8 mouse cellular contexts compared by ENCODE assay signal in genomic region chr10:117376580-117377189, GRCm38 (mm10). TPM values are rescaled to one million over a fixed set of nuclear protein-coding genes. Genes with fewer than 3 reads are reported as not detected.
DNase-seq lines count a peak whose midpoint lies in the region; ATAC-seq and TF ChIP-seq lines count a peak whose summit lies in the region.

No protein-coding gene starts in this region.

- no peaks in the 10 kb centered on the region for H3K9me3 ChIP-seq in embryonic facial prominence, embryonic 13.5 days
- H3K9me3 ChIP-seq in limb, embryonic 12.5 days = no peaks in the 10 kb centered on the region
- H3K9me3 ChIP-seq in midbrain, embryonic 14.5 days (ENCODE audit: control insufficient read depth, low read length) = no peaks in the 10 kb centered on the region

- under 1% methylated on average over 86 of the region's 86 CpGs for WGBS in embryonic facial prominence, embryonic 13.5 days
- under 1% methylated on average over 79 of the region's 86 CpGs for WGBS in heart, adult 2 months
- WGBS in kidney, adult 2 months = under 1% methylated on average over 86 of the region's 86 CpGs
- under 1% methylated on average over 86 of the region's 86 CpGs for WGBS in limb, embryonic 12.5 days
- under 1% methylated on average over 86 of the region's 86 CpGs for WGBS in midbrain, embryonic 14.5 days

- H3K4me1 ChIP-seq in embryonic facial prominence, embryonic 13.5 days = peaks cover 13% of the 10 kb centered on the region
- H3K4me1 ChIP-seq in heart, adult 2 months (ENCODE audit: control insufficient read depth, insufficient read depth, low read length) = peaks cover 2% of the 10 kb centered on the region; the same call in 1 of the 2 replicates
- H3K4me1 ChIP-seq in kidney, adult 2 months (ENCODE audit: control insufficient read depth, insufficient read depth, low read length) = peaks cover 6% of the 10 kb centered on the region; the same call in 1 of the 2 replicates
- H3K4me1 ChIP-seq in limb, embryonic 12.5 days (replicated peaks) = peaks cover 4% of the 10 kb centered on the region; the same call in 1 of the 2 replicates
- peaks cover 10% of the 10 kb centered on the region for H3K4me1 ChIP-seq in midbrain, embryonic 14.5 days (ENCODE audit: control insufficient read depth, insufficient read depth, low read length)

- H3K36me3 ChIP-seq in embryonic facial prominence, embryonic 13.5 days = no peaks in the 10 kb centered on the region
- peaks cover 2% of the 10 kb centered on the region; the same call in 1 of the 2 replicates for H3K36me3 ChIP-seq in heart, adult 2 months (ENCODE audit: control insufficient read depth, insufficient read depth, low read length)
- no peaks in the 10 kb centered on the region for H3K36me3 ChIP-seq in kidney, adult 2 months (ENCODE audit: control insufficient read depth, insufficient read depth, low read length)
- H3K36me3 ChIP-seq in limb, embryonic 12.5 days = no peaks in the 10 kb centered on the region; the same call in 1 of the 2 replicates
- H3K36me3 ChIP-seq in midbrain, embryonic 14.5 days (ENCODE audit: control insufficient read depth, insufficient read depth, low read length) = no peaks in the 10 kb centered on the region

- peak; percentile 54 for TF ChIP-seq CTCF in heart, adult 2 months (IDR thresholded peaks at IDR 0.05)
- TF ChIP-seq CTCF in kidney, adult 2 months (conservative IDR thresholded peaks at IDR 0.05; ENCODE audit: insufficient read depth, insufficient read length, low read depth, low read length) = no peak

- intact Hi-C loops in heart, adult 2 months (cut with DNase I) = loop anchor here (2.0 to 10.0 kb wide), 3 partner anchors 18 to 666 kb away; no protein-coding TSS in a partner anchor

- H3K4me2 ChIP-seq in embryonic facial prominence, embryonic 13.5 days = peak overlapping the region; percentile 72
- peak overlapping the region; percentile 68 for H3K4me2 ChIP-seq in limb, embryonic 12.5 days
- H3K4me2 ChIP-seq in midbrain, embryonic 14.5 days (ENCODE audit: low read length) = peak overlapping the region; percentile 69

- H3K27ac ChIP-seq in embryonic facial prominence, embryonic 13.5 days = peak overlapping the region; percentile 96
- peak overlapping the region; percentile 90 for H3K27ac ChIP-seq in heart, adult 2 months
- H3K27ac ChIP-seq in kidney, adult 2 months (ENCODE audit: insufficient read depth, low read depth, low read length) = peak overlapping the region; percentile 69
- H3K27ac ChIP-seq in limb, embryonic 12.5 days = peak overlapping the region; percentile 96
- peak overlapping the region; percentile 96 for H3K27ac ChIP-seq in midbrain, embryonic 14.5 days (replicated peaks; ENCODE audit: low read depth, low read length)

- H3K9ac ChIP-seq in embryonic facial prominence, embryonic 13.5 days = peak overlapping the region; percentile 100
- peak overlapping the region; percentile 99 for H3K9ac ChIP-seq in heart, adult 2 months (ENCODE audit: low read depth, low read length)
- H3K9ac ChIP-seq in limb, embryonic 12.5 days (replicated peaks) = peak overlapping the region; percentile 100
- peak overlapping the region; percentile 100 for H3K9ac ChIP-seq in midbrain, embryonic 14.5 days (replicated peaks; ENCODE audit: low read length)

- peak; percentile 90 for DNase-seq in 416B (ENCODE audit: low read depth)
- peak; percentile 90 to 97 for DNase-seq in adrenal gland, postnatal 4 days (ENCODE audit: low spot score in 2 of 2)
- peak; percentile 97 to 99 for DNase-seq in heart, adult 2 months
- DNase-seq in kidney, adult 2 months = peak; percentile 95
- peak; percentile 99 for DNase-seq in midbrain, embryonic 14.5 days
- peak; percentile 93 for DNase-seq in spleen, adult 12 weeks (ENCODE audit: low spot score)

- H3K27me3 ChIP-seq in embryonic facial prominence, embryonic 13.5 days = no peaks in the 10 kb centered on the region
- no peaks in the 10 kb centered on the region for H3K27me3 ChIP-seq in heart, adult 2 months (ENCODE audit: control insufficient read depth, insufficient read depth, low read length)
- H3K27me3 ChIP-seq in kidney, adult 2 months (replicated peaks; ENCODE audit: control insufficient read depth, insufficient read depth, low read length) = no peaks in the 10 kb centered on the region
- no peaks in the 10 kb centered on the region for H3K27me3 ChIP-seq in limb, embryonic 12.5 days
- no peaks in the 10 kb centered on the region for H3K27me3 ChIP-seq in midbrain, embryonic 14.5 days (ENCODE audit: control insufficient read depth, insufficient read depth, low read length)

- TF ChIP-seq POLR2A in heart, adult 2 months (IDR thresholded peaks at IDR 0.05; ENCODE audit: insufficient read depth, low read depth, low read length) = peak; percentile 94
- peak; percentile 80 for TF ChIP-seq POLR2A in kidney, adult 2 months (IDR thresholded peaks at IDR 0.05; ENCODE audit: low read depth, low read length)

- no peak for TF ChIP-seq EP300 in heart, adult 2 months (IDR thresholded peaks at IDR 0.05; ENCODE audit: insufficient read depth, low read depth, low read length)

- peak overlapping the region; percentile 97 for H3K4me3 ChIP-seq in embryonic facial prominence, embryonic 13.5 days
- H3K4me3 ChIP-seq in heart, adult 2 months = peak overlapping the region; percentile 95
- peak overlapping the region; percentile 93 for H3K4me3 ChIP-seq in kidney, adult 2 months (ENCODE audit: insufficient read depth, low read depth, low read length)
- H3K4me3 ChIP-seq in limb, embryonic 12.5 days (replicated peaks) = peak overlapping the region; percentile 97
- peak overlapping the region; percentile 95 for H3K4me3 ChIP-seq in midbrain, embryonic 14.5 days (replicated peaks; ENCODE audit: low read depth, low read length)

- peak; percentile 94 for ATAC-seq in embryonic facial prominence, embryonic 13.5 days (ENCODE audit: insufficient number of reproducible peaks, insufficient read depth, low FRiP score, low TSS enrichment, low read depth)
- ATAC-seq in limb, embryonic 12.5 days (ENCODE audit: insufficient number of reproducible peaks, insufficient read depth, low FRiP score, low TSS enrichment, low read depth) = peak; percentile 95
- ATAC-seq in midbrain, embryonic 14.5 days (ENCODE audit: low FRiP score, low TSS enrichment) = peak; percentile 97

- no peaks in the 10 kb centered on the region; the same call in 1 of the 2 replicates for H3K79me2 ChIP-seq in heart, adult 2 months (replicated peaks; ENCODE audit: control insufficient read depth, insufficient read depth, low read length)

RNA-seq across cellular contexts. Expression of gene Cpsf6, which starts 3.1 kb away (rescaled TPM):
- 100 to 1,000 TPM; 103 to 113 TPM for total RNA-seq in adrenal gland, postnatal 4 days (2021)
- 161 and 169 TPM in 2 replicates for polyA plus RNA-seq in embryonic facial prominence, embryonic 13.5 days (2015; fragmentation: Nextera tagmentation; extraction: Ambion mirVana)
- total RNA-seq in heart, adult 2 months (2021) = 10 to 100 TPM; 30.9 to 35.5 TPM
- polyA plus RNA-seq in heart, adult 2 months (2012; rRNA removed) = 20.3 and 22.7 TPM in 2 replicates
- 26.9 and 30.1 TPM in 2 replicates for polyA plus RNA-seq in kidney, adult 2 months (2012; rRNA removed)
- 231 and 234 TPM in 2 replicates for polyA plus RNA-seq in limb, embryonic 12.5 days (2016; fragmentation: Nextera tagmentation; extraction: Ambion mirVana)
- polyA plus RNA-seq in midbrain, embryonic 14.5 days (2014; fragmentation: Nextera tagmentation; extraction: Ambion mirVana) = 207 and 213 TPM in 2 replicates

Comparison
In these comparisons a context has a peak if more than half of its experiments do, and no peak if none do; other contexts are left out.
1. Peak in every context shown above with its lines: DNase-seq, ATAC-seq, H3K4me3 ChIP-seq and H3K27ac ChIP-seq.